Mouse (Mus musculus) stomach, postnatal 0 days (tissue): ENCODE measurements around the gene Tex33.

Experiments
- CTCF ChIP-seq: IDR thresholded peaks from 2 replicates; pipeline ENCODE4 v1.5.1; 2016; ENCODE audit warnings: antibody characterized with exemption, low read depth, mild to moderate bottlenecking, moderate library complexity
- EP300 ChIP-seq: optimal IDR thresholded peaks from 2 replicates; pipeline ENCODE3; 2016; ENCODE audit warnings: antibody characterized with exemption

GRCm38 (mm10) chr15:78382115-78382514 is 13.6 kb downstream of the Tex33 start:
- TF ChIP-seq EP300, result peak; percentile 60
- TF ChIP-seq CTCF, result no peak
